Mouse (Mus musculus) heart, postnatal 0 days (tissue): Measurements from ENCODE around the gene Csnk2a1. TPM values are rescaled to one million over a fixed set of nuclear protein-coding genes. Genes with fewer than 3 reads are reported as not detected.
A peak's percentile ranks its signal among the peaks of the same experiment; 100 is the strongest.

Experiments used
- ATAC-seq: fragments of 200-750 bp; cut with Nextera tagmentation; 2 replicates; pipeline ENCODE4 v1.8.0; 2017; ENCODE audit warnings: low read depth, moderate number of reproducible peaks, moderate library complexity; ENCODE audit not compliant: insufficient read depth
- DNase-seq: peaks from one replicate; pipeline ENCODE4 v3.0.0-alpha.2; 2016; ENCODE audit warnings: low spot score
- H3K27ac ChIP-seq: fragments of 300-500 bp; sonication (generic); 2 replicates; pipeline ENCODE4 v1.5.1; 2014; ENCODE audit warnings: low read depth, mild to moderate bottlenecking
- H3K27me3 ChIP-seq: fragments of 300-500 bp; sonication (generic); 2 replicates; pipeline ENCODE4 v1.6.1; 2014; ENCODE audit warnings: low read length, mixed read lengths; ENCODE audit not compliant: control insufficient read depth, insufficient read depth
- H3K36me3 ChIP-seq: fragments of 300-500 bp; sonication (generic); replicated peaks from 2 replicates; pipeline ENCODE4 v1.6.1; 2014; ENCODE audit warnings: low read length, mixed read lengths; ENCODE audit not compliant: control insufficient read depth, insufficient read depth
- H3K4me1 ChIP-seq: fragments of 300-500 bp; sonication (generic); 2 replicates; pipeline ENCODE4 v1.6.1; 2014; ENCODE audit warnings: antibody characterized with exemption; ENCODE audit not compliant: control insufficient read depth, insufficient read depth
- H3K4me2 ChIP-seq: fragments of 300-500 bp; sonication (generic); 2 replicates; pipeline ENCODE4 v1.6.1; 2014; ENCODE audit warnings: low read depth, mild to moderate bottlenecking, low read length, moderate library complexity
- H3K4me3 ChIP-seq: fragments of 300-500 bp; sonication (generic); 2 replicates; pipeline ENCODE4 v1.5.1; 2014; ENCODE audit warnings: low read depth, low read length
- H3K9ac ChIP-seq: fragments of 300-500 bp; sonication (generic); replicated peaks from 2 replicates; pipeline ENCODE4 v1.6.1; 2014; ENCODE audit warnings: low read depth, low read length, mixed read lengths
- H3K9me3 ChIP-seq: fragments of 300-500 bp; sonication (generic); replicated peaks from 2 replicates; pipeline ENCODE4 v1.6.1; 2016; ENCODE audit warnings: low read length; ENCODE audit not compliant: control insufficient read depth
- CTCF ChIP-seq: IDR thresholded peaks from 2 replicates; pipeline ENCODE4 v1.5.1; 2016; ENCODE audit warnings: antibody characterized with exemption, control low read depth, low read depth
- EP300 ChIP-seq: IDR thresholded peaks from 2 replicates; pipeline ENCODE4 v1.6.1; 2016; ENCODE audit warnings: antibody characterized with exemption, low read depth
- WGBS: fragments of 180-500 bp; shearing (Covaris S2); extraction: QIAGEN DNeasy Blood & Tissue Kit; methylation state at CpG from one replicate; pipeline ENCODE4 v1.1.7; 2014; 5-methylcytosine and 5-hydroxymethylcytosine counted together
- polyA plus RNA-seq: library from polyadenylated mRNA; unstranded; fragments of >200 nt; fragmentation: Nextera tagmentation; extraction: Ambion mirVana; gene quantifications from 2 replicates; pipeline ENCODE4 v1.2.1, GENCODE M21; 2015
- total RNA-seq: library from RNA; depleted of rRNA; stranded (reverse); fragments of >200 nt; gene quantifications from 2 replicates; pipeline ENCODE4 v1.2.3, GENCODE M21; 2014; ENCODE audit warnings: low replicate concordance

The Csnk2a1 gene
- total and polyA plus RNA-seq, 2 experiments from 2014 or later: 74.4 to 89.5 TPM

GRCm38 (mm10) chr2:152216975-152217374, 9.7 kb upstream of the Csnk2a1 start:
- Histone ChIP-seq H3K27ac (no peak overlapping the region), H3K4me2 (no peak overlapping the region), H3K27me3 (no peaks in the 10 kb centered on the region), H3K4me1 (no peaks in the 10 kb centered on the region), H3K4me3 (no peak overlapping the region), H3K9ac (no peak overlapping the region), H3K9me3 (no peaks in the 10 kb centered on the region), H3K36me3 (no peaks in the 10 kb centered on the region)
- DNase-seq: no peak
- no peak for ATAC-seq
- TF ChIP-seq EP300 (no peak), CTCF (no peak)
- WGBS: 34% methylated on average over 1 of the region's 1 CpGs

DNA sequence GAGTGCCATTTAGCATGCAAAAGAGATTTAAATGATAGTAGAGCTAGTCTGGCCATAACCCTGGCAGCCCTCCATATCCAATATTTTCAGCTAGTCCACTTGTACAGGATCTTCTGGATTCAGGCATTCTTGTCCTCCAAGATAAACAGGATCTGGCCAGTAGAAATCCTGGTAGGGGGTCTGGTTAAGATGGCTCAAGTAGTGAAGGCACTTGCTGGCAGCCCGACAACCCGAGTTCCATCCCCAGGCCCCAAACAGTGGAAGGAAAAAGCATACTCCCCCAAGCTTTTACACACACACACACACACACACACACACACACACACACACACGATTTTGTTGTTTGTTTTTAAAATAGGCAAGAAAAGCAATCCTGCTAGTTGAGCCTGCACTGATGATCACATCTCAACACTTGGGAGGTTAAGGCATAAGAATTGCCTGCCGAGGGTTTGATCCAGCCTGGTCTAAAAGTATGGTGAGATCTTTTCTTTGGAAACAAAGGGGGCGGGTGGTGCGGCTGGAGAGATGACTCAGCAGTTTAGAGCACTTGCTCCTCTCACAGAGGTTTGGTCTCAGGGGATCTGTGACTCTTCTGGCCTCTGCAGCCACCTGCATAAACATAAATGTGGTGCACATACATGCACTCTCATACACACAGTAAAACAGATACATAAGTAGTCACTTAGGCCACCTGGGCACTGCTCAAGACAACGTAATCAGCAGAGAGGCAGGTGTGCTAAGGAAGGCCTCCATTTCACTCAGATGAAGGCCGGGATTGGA, 2.9 kb upstream of the Csnk2a1 start:
- Histone ChIP-seq H3K9me3 (no peaks in the 10 kb centered on the region), H3K9ac (no peak overlapping the region), H3K4me1 (peaks cover 20% of the 10 kb centered on the region), H3K4me3 (no peak overlapping the region), H3K27ac (no peak overlapping the region), H3K4me2 (no peak overlapping the region), H3K36me3 (no peaks in the 10 kb centered on the region), H3K27me3 (no peaks in the 10 kb centered on the region)
- 71% methylated on average over 8 of the region's 8 CpGs for WGBS
- ATAC-seq: no peak
- TF ChIP-seq EP300 (no peak), CTCF (no peak)
- no peak for DNase-seq

DNA sequence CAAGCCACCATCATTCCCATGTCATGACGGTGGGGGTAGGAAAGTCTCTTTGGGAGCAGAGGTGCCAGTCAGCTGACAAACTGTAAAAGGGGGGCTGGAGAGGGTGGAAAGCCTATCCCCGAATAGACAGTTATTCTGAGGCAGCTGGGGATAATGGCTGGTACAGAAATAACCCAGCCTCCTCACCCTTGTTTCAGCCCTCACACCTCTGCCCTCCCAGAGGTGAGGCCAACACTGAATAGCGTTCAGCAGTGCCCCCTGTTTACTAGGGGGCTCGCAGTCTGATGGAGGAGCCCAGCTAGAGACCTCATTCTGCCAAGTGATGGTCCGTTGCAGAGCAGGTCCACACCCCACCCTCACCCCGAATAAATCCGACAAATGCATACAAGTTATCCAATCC, 1.1 kb upstream of the Csnk2a1 start:
- no peak for ATAC-seq
- no peaks in the 10 kb centered on the region for H3K9me3 ChIP-seq
- no peak overlapping the region for H3K4me3 ChIP-seq
- peaks cover 24% of the 10 kb centered on the region for H3K4me1 ChIP-seq
- no peaks in the 10 kb centered on the region for H3K36me3 ChIP-seq
- TF ChIP-seq CTCF (no peak), EP300 (no peak)
- H3K9ac ChIP-seq: no peak overlapping the region
- H3K4me2 ChIP-seq: no peak overlapping the region
- no peak for DNase-seq
- H3K27ac ChIP-seq: no peak overlapping the region
- H3K27me3 ChIP-seq: no peaks in the 10 kb centered on the region
- 64% methylated on average over 7 of the region's 7 CpGs for WGBS

- Histone ChIP-seq H3K27me3 (no peaks in the 10 kb centered on the region), H3K9ac (peak overlapping the region; percentile 96), H3K4me1 (peaks cover 24% of the 10 kb centered on the region), H3K4me2 (peak overlapping the region; percentile 75), H3K4me3 (peak overlapping the region; percentile 92), H3K9me3 (no peaks in the 10 kb centered on the region), H3K36me3 (no peaks in the 10 kb centered on the region), H3K27ac (peak overlapping the region; percentile 98)
- under 1% methylated on average over 38 of the region's 38 CpGs for WGBS
- TF ChIP-seq CTCF (no peak), EP300 (no peak)
- DNase-seq (peak; percentile 69), ATAC-seq (peak; percentile 67)
Measured at GRCm38 (mm10) chr2:152227051-152227481, 427 bp downstream of the Csnk2a1 start.

GRCm38 (mm10) chr2:152230046-152230445, 3.4 kb downstream of the Csnk2a1 start:
- no peaks in the 10 kb centered on the region for H3K27me3 ChIP-seq

GRCm38 (mm10) chr2:152237926-152238325, 11.3 kb downstream of the Csnk2a1 start:
- DNase-seq (no peak), ATAC-seq (no peak)
- H3K27me3 ChIP-seq: no peaks in the 10 kb centered on the region
- no peak overlapping the region for H3K4me2 ChIP-seq
- H3K9ac ChIP-seq: no peak overlapping the region
- no peak overlapping the region for H3K27ac ChIP-seq
- WGBS: 94% methylated on average over 1 of the region's 1 CpGs
- H3K9me3 ChIP-seq: no peaks in the 10 kb centered on the region
- H3K36me3 ChIP-seq: peaks cover 23% of the 10 kb centered on the region
- no peak overlapping the region for H3K4me3 ChIP-seq
- no peak for TF ChIP-seq CTCF
- TF ChIP-seq EP300: no peak
- no peaks in the 10 kb centered on the region for H3K4me1 ChIP-seq

More at GRCm38 (mm10) chr2:152230046-152230445, 3.4 kb downstream of the Csnk2a1 start:
- DNase-seq: no peak
- no peaks in the 10 kb centered on the region for H3K9me3 ChIP-seq
- no peaks in the 10 kb centered on the region for H3K36me3 ChIP-seq
- H3K27ac ChIP-seq: no peak overlapping the region
- H3K4me2 ChIP-seq: no peak overlapping the region
- H3K9ac ChIP-seq: no peak overlapping the region
- no peak for TF ChIP-seq EP300
- no peak for TF ChIP-seq CTCF
- no peak for ATAC-seq
- no peak overlapping the region for H3K4me3 ChIP-seq
- H3K4me1 ChIP-seq: peaks cover 24% of the 10 kb centered on the region
